Mouse (Mus musculus) MEL (cell line): ENCODE measurements around the gene Psmb5. TPM values are rescaled to one million over a fixed set of nuclear protein-coding genes. Genes with fewer than 3 reads are reported as not detected.

Experiments
- DNase-seq: peaks from one replicate; pipeline ENCODE4 v3.0.0; 2011; ENCODE audit warnings: low read depth, low spot score
- H3K27ac ChIP-seq: 2 replicates; pipeline ENCODE4 v1.5.1; 2012; ENCODE audit warnings: low read depth, mild to moderate bottlenecking, control low read depth, low read length, moderate library complexity; ENCODE audit not compliant: control insufficient read depth
- H3K27me3 ChIP-seq, 2 experiments: fragments of 150-350 bp in 1 of 2; sonication (generic) in 1 of 2; 2 replicates each; pipeline ENCODE4 v1.6.1; 2012; ENCODE audit warnings: low read length in 2 of 2, mild to moderate bottlenecking in 2 of 2, improper control_type of control experiment in 1 of 2, moderate library complexity in 1 of 2; ENCODE audit not compliant: insufficient read depth in 2 of 2, control insufficient read depth in 1 of 2
- H3K36me3 ChIP-seq, 2 experiments: 2 replicates each; pipeline ENCODE4 v1.6.1; 2012 to 2014; ENCODE audit warnings: low read length in 2 of 2, improper control_type of control experiment in 1 of 2, inconsistent platforms in 1 of 2, mild to moderate bottlenecking in 1 of 2; ENCODE audit not compliant: insufficient read depth in 2 of 2, control insufficient read depth in 1 of 2
- H3K4me1 ChIP-seq, 2 experiments: fragments of 150-350 bp in 1 of 2; sonication (generic) in 1 of 2; 2 replicates each; pipeline ENCODE4 v1.6.1; 2012; ENCODE audit warnings: low read length in 2 of 2, improper control_type of control experiment in 1 of 2, mild to moderate bottlenecking in 1 of 2; ENCODE audit not compliant: insufficient read depth in 2 of 2, control insufficient read depth in 1 of 2
- H3K4me3 ChIP-seq, 2 experiments: fragments of 150-350 bp in 1 of 2; sonication (generic) in 1 of 2; 2 replicates each; pipeline ENCODE4 v1.5.1; 2012; ENCODE audit warnings: low read depth in 2 of 2, low read length in 2 of 2, mild to moderate bottlenecking in 2 of 2, moderate library complexity in 2 of 2, control low read depth in 1 of 2, improper control_type of control experiment in 1 of 2; ENCODE audit not compliant: control insufficient read depth in 1 of 2, insufficient read depth in 1 of 2
- H3K79me2 ChIP-seq: 2 replicates; pipeline ENCODE4 v1.6.1; 2012; ENCODE audit warnings: mild to moderate bottlenecking, low read length, moderate library complexity; ENCODE audit not compliant: control insufficient read depth, poor library complexity, insufficient read depth
- H3K9ac ChIP-seq: 2 replicates; pipeline ENCODE4 v1.6.1; 2012; ENCODE audit warnings: low read depth, mild to moderate bottlenecking, control low read depth, low read length, moderate library complexity; ENCODE audit not compliant: control insufficient read depth, poor library complexity, severe bottlenecking
- H3K9me3 ChIP-seq: fragments of 150-350 bp; sonication (generic); replicated peaks from 2 replicates; pipeline ENCODE4 v1.6.1; 2012; ENCODE audit warnings: mild to moderate bottlenecking, low read length, improper control_type of control experiment, moderate library complexity; ENCODE audit not compliant: insufficient read depth
- CHD1 ChIP-seq: IDR thresholded peaks from 2 replicates; pipeline ENCODE4 v1.6.1; 2012; ENCODE audit warnings: low read depth, mild to moderate bottlenecking, inconsistent platforms, low read length, improper control_type of control experiment
- CTCF ChIP-seq, 3 experiments: IDR thresholded peaks in 2 of 3; conservative IDR thresholded peaks in 1 of 3; 2 replicates each; pipeline ENCODE4 v1.5.1; 2011 to 2012; ENCODE audit warnings: low read length in 3 of 3, low read depth in 2 of 3, mild to moderate bottlenecking in 2 of 3, improper control_type of control experiment in 1 of 3, inconsistent platforms in 1 of 3, mixed read lengths in 1 of 3, moderate library complexity in 1 of 3; ENCODE audit not compliant: control insufficient read depth in 1 of 3, insufficient read depth in 1 of 3, poor library complexity in 1 of 3, severe bottlenecking in 1 of 3
- E2F4 ChIP-seq: IDR thresholded peaks from 2 replicates; pipeline ENCODE4 v1.6.1; 2011; ENCODE audit warnings: low read depth, low read length, improper control_type of control experiment, borderline replicate concordance
- HCFC1 ChIP-seq: IDR thresholded peaks from 2 replicates; pipeline ENCODE4 v1.6.1; 2012; ENCODE audit warnings: low read depth, mild to moderate bottlenecking, inconsistent platforms, low read length, improper control_type of control experiment, moderate library complexity
- MAFK ChIP-seq: IDR thresholded peaks from 2 replicates; pipeline ENCODE4 v1.6.1; 2011; ENCODE audit warnings: low read depth, mild to moderate bottlenecking, low read length, improper control_type of control experiment, borderline replicate concordance
- MAZ ChIP-seq: IDR thresholded peaks from 2 replicates; pipeline ENCODE4 v1.6.1; 2012; ENCODE audit warnings: low read depth, mild to moderate bottlenecking, inconsistent platforms, low read length, improper control_type of control experiment
- MEF2A ChIP-seq: IDR thresholded peaks from 2 replicates; pipeline ENCODE4 v1.6.1; 2014; ENCODE audit warnings: low read depth, mild to moderate bottlenecking, inconsistent platforms, low read length, improper control_type of control experiment; ENCODE audit not compliant: poor library complexity, insufficient replicate concordance, severe bottlenecking; ENCODE audit errors: extremely low read depth
- MXI1 ChIP-seq: IDR thresholded peaks from 2 replicates; pipeline ENCODE4 v1.6.1; 2011; ENCODE audit warnings: mild to moderate bottlenecking, low read depth, low read length, improper control_type of control experiment
- NELFE ChIP-seq: IDR thresholded peaks from 2 replicates; pipeline ENCODE4 v1.6.1; 2011; ENCODE audit warnings: low read depth, low read length, improper control_type of control experiment
- POLR2A ChIP-seq, 2 experiments: IDR thresholded peaks; 2 replicates each; pipeline ENCODE4 v1.6.1; 2011 to 2012; ENCODE audit warnings: low read length in 2 of 2, mild to moderate bottlenecking in 2 of 2, control low read depth in 1 of 2, improper control_type of control experiment in 1 of 2, low read depth in 1 of 2, moderate library complexity in 1 of 2; ENCODE audit not compliant: control insufficient read depth in 1 of 2, insufficient read depth in 1 of 2, poor library complexity in 1 of 2
- POLR2AphosphoS5 ChIP-seq: IDR thresholded peaks from 2 replicates; pipeline ENCODE4 v1.6.1; 2012; ENCODE audit warnings: low read depth, borderline replicate concordance, mild to moderate bottlenecking, inconsistent platforms, low read length, moderate library complexity, mixed read lengths
- RCOR1 ChIP-seq: IDR thresholded peaks from 2 replicates; pipeline ENCODE4 v1.6.1; 2012; ENCODE audit warnings: low read depth, mild to moderate bottlenecking, inconsistent platforms, low read length, improper control_type of control experiment
- SIN3A ChIP-seq: IDR thresholded peaks from 2 replicates; pipeline ENCODE4 v1.6.1; 2012; ENCODE audit warnings: low read length, improper control_type of control experiment, inconsistent platforms
- TAL1 ChIP-seq: IDR thresholded peaks from 2 replicates; pipeline ENCODE4 v1.6.1; 2012; ENCODE audit warnings: mild to moderate bottlenecking, inconsistent platforms, low read length, moderate library complexity, mixed read lengths
- TBP ChIP-seq: IDR thresholded peaks from 2 replicates; pipeline ENCODE4 v1.8.0; 2011; ENCODE audit warnings: low read depth, low read length, improper control_type of control experiment
- USF2 ChIP-seq, 2 experiments: IDR thresholded peaks; 2 replicates each; pipeline ENCODE4 v1.6.1; 2011 to 2012; ENCODE audit warnings: improper control_type of control experiment in 2 of 2, low read length in 2 of 2, borderline replicate concordance in 1 of 2, inconsistent platforms in 1 of 2, low read depth in 1 of 2, mild to moderate bottlenecking in 1 of 2; ENCODE audit not compliant: insufficient read depth in 1 of 2
- ZC3H11A ChIP-seq: IDR thresholded peaks from 2 replicates; pipeline ENCODE4 v1.6.1; 2012; ENCODE audit warnings: low read depth, mild to moderate bottlenecking, inconsistent platforms, low read length, improper control_type of control experiment
- ZKSCAN1 ChIP-seq: IDR thresholded peaks from 2 replicates; pipeline ENCODE4 v1.6.1; 2012; ENCODE audit warnings: low read depth, mild to moderate bottlenecking, inconsistent platforms, low read length, improper control_type of control experiment, moderate library complexity
- ZNF384 ChIP-seq: IDR thresholded peaks from 2 replicates; pipeline ENCODE4 v1.6.1; 2012; ENCODE audit warnings: low read depth, mild to moderate bottlenecking, inconsistent platforms, low read length, improper control_type of control experiment
- polyA plus RNA-seq, 2 experiments: library from polyadenylated mRNA; stranded (reverse) in 1 of 2; unstranded in 1 of 2; fragments of >175 nt in 1 of 2; fragments of >200 nt in 1 of 2; gene quantifications; 2 replicates each; pipeline versions ENCODE4 v1.2.1 to v1.2.4; 2012; ENCODE audit warnings: low replicate concordance in 2 of 2, low read depth in 1 of 2; ENCODE audit not compliant: insufficient read length in 2 of 2, insufficient read depth in 1 of 2, missing spikeins in 1 of 2
- total RNA-seq: library from RNA; depleted of rRNA; stranded (reverse); fragments of 300-350 nt; gene quantifications from 2 replicates; pipeline ENCODE4 v1.2.3, GENCODE M21; 2012

Gene Psmb5
- total and polyA plus RNA-seq, 3 experiments, result 305 to 546 (median 318) TPM

- TF ChIP-seq MEF2A, result no peak
Observed at GRCm38 (mm10) chr14:54607226-54607625, 10.6 kb downstream of the Psmb5 start (continued).

- no peaks in the 10 kb centered on the region for H3K9me3 ChIP-seq
Observed at GRCm38 (mm10) chr14:54605752-54606321, 12.0 kb downstream of the Psmb5 start, which contains the start of gene 4931414P19Rik. Gene 4931414P19Rik, minus strand, starts transcription at chr14:54605993.

GRCm38 (mm10) chr14:54603686-54604085 lies 14.1 kb downstream of the Psmb5 start:
- H3K4me3 ChIP-seq, result peak overlapping the region; percentile 47 to 50
- no peak for DNase-seq
- no peak for TF ChIP-seq ZC3H11A
- no peak for TF ChIP-seq MAFK
- no peak for TF ChIP-seq RCOR1
- TF ChIP-seq CHD1, result peak; percentile 56; the same call in 1 of the 2 replicates
- no peak for TF ChIP-seq ZNF384
- no peaks in the 10 kb centered on the region for H3K9me3 ChIP-seq
- H3K27me3 ChIP-seq, result no peaks in the 10 kb centered on the region
- H3K9ac ChIP-seq, result peak overlapping the region; percentile 62
- H3K36me3 ChIP-seq, result peaks cover 0 to 27% of the 10 kb centered on the region in 2 experiments; a peak in 2 of 4 replicates
- peaks cover 3% of the 10 kb centered on the region; the same call in 1 of the 2 replicates for H3K79me2 ChIP-seq
- H3K27ac ChIP-seq, result peak overlapping the region; percentile 83
- H3K4me1 ChIP-seq, result peaks cover 7 to 25% of the 10 kb centered on the region in 2 experiments

More at GRCm38 (mm10) chr14:54605752-54606321, 12.0 kb downstream of the Psmb5 start, which contains the start of gene 4931414P19Rik:
- peaks cover 7 to 25% of the 10 kb centered on the region in 2 experiments for H3K4me1 ChIP-seq
- no peaks in the 10 kb centered on the region for H3K27me3 ChIP-seq
- H3K27ac ChIP-seq, result peak within 1 kb of the TSS; percentile 63
- peak within 1 kb of the TSS; percentile 82 for H3K9ac ChIP-seq
- no peak for TF ChIP-seq MXI1
- no peak for TF ChIP-seq CTCF (IDR thresholded peaks at IDR 0.05 in 2 of 3, conservative IDR thresholded peaks at IDR 0.05 in 1 of 3; ENCODE audit: control insufficient read depth in 1 of 3, insufficient read depth in 1 of 3, low read depth in 2 of 3, low read length in 3 of 3, poor library complexity in 1 of 3, severe bottlenecking in 1 of 3)
- TF ChIP-seq POLR2AphosphoS5, result no peak; the same call in 1 of the 2 replicates
- TF ChIP-seq ZC3H11A, result no peak
- TF ChIP-seq SIN3A, result peak; percentile 64; the same call in 1 of the 2 replicates
- TF ChIP-seq TAL1, result no peak
- 0 out of 2 replicates have a peak, but pooled peaks have one; percentile 39 for TF ChIP-seq HCFC1
- no peak for TF ChIP-seq MEF2A
- no peak for TF ChIP-seq ZKSCAN1
- peak; percentile 37; the same call in 1 of the 2 replicates for TF ChIP-seq MAZ
- 0 out of 2 replicates have a peak, but pooled peaks have one; percentile 32 for TF ChIP-seq TBP
- TF ChIP-seq ZNF384, result peak; percentile 42; the same call in 1 of the 2 replicates
- no peak for TF ChIP-seq E2F4
- peak; percentile 52 for TF ChIP-seq NELFE
- no peak for TF ChIP-seq USF2 (IDR thresholded peaks at IDR 0.05; ENCODE audit: borderline replicate concordance in 1 of 2, insufficient read depth in 1 of 2, low read depth in 1 of 2, low read length in 2 of 2)
- peak in 1 of 2 experiments; percentile 64; a peak in 2 of 4 replicates for TF ChIP-seq POLR2A (IDR thresholded peaks at IDR 0.05; ENCODE audit: control insufficient read depth in 1 of 2, insufficient read depth in 1 of 2, low read depth in 1 of 2, low read length in 2 of 2, poor library complexity in 1 of 2)
- TF ChIP-seq, all 39 proteins: peak for 7
- Histone ChIP-seq H3K79me2 (peaks cover 3% of the 10 kb centered on the region; the same call in 1 of the 2 replicates), H3K36me3 (peaks cover 0 to 27% of the 10 kb centered on the region in 2 experiments; a peak in 2 of 4 replicates), H3K4me3 (peak within 1 kb of the TSS; percentile 69 to 93)
- DNase-seq, result peak; percentile 88
